Mouse (Mus musculus) adipocyte (in vitro differentiated cells): Measurements from ENCODE around the gene Pheta1.
A peak's percentile ranks its signal among the peaks of the same experiment; 100 is the strongest.

Experiments
- DNase-seq: peaks from one replicate; pipeline ENCODE4 v3.0.0-alpha.2; 2016; ENCODE audit warnings: low spot score

The Pheta1 gene

DNA sequence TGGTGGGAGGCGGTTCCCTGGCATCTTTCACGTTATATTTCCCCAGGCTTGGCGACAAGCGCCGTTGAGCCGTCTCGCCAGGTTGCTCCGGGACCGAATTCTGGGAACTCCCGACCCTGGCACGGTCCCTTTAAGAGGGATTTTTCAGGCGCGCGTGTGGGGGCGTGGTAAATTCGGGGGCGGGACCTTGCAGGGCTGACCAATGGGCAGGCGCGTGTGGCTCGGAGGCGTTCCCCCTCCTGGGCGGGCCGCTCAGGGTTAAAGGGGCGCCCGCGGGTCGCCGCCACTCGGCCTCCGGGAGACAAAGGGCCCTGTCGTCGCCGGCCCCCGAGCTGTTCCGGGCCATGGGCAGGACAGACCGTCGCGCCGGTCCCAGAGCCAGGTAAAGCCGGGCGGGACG, at the start of gene Pheta1:
TSS of gene Pheta1 (plus strand) at position 242 of the 400 bp plus-strand sequence.
- peak; percentile 94 for DNase-seq

DNA sequence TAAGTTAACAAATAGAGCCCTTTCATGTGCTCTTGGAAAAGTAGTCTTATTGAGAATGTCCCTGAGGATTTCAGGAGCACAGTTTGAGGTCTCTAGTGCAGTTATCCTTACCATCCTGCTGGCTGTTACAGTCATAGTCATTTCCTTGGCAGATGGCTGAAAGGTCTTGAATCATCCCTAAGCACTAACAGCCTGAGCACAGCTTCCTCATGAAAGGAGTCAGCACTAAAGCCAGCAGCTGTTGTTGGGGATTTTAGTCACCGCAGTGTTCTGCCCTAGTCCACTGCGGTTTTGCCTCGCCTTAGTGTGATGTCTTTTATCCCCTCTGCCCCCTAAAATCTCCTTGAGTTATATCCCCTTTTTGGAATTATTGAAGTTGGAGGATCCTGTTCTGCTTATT, 41.6 kb upstream of the Pheta1 start:
- DNase-seq = no peak

GRCm38 (mm10) chr5:121808202-121808601, 40.6 kb upstream of the Pheta1 start:
- DNase-seq = no peak

DNA sequence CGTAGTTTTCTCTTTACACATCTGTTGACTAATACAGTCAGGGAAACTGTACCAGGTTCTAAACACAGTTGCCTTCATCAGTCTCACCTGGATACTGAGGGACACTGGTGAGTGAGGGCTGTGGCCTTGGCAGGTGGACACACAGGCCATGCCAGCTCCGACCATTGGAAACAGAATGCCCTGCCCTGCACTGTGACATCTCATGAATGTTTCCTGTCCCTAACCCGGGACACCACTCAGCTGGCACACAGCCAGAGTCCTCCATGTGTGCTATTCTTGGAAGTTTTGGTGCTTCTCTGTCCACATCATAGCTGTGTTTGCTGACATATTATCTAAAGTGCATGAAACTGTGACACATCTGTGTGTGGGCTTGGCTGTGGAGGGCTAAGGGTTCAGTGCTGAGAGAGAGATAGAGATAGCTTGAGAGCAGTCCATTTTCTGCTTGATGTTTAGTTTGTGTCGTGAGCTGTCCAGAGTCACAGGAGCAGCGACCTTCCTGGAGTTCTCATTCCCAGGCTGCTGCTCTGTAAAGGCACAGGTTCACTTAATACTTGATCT, 39.0 kb upstream of the Pheta1 start:
- DNase-seq = no peak

DNA sequence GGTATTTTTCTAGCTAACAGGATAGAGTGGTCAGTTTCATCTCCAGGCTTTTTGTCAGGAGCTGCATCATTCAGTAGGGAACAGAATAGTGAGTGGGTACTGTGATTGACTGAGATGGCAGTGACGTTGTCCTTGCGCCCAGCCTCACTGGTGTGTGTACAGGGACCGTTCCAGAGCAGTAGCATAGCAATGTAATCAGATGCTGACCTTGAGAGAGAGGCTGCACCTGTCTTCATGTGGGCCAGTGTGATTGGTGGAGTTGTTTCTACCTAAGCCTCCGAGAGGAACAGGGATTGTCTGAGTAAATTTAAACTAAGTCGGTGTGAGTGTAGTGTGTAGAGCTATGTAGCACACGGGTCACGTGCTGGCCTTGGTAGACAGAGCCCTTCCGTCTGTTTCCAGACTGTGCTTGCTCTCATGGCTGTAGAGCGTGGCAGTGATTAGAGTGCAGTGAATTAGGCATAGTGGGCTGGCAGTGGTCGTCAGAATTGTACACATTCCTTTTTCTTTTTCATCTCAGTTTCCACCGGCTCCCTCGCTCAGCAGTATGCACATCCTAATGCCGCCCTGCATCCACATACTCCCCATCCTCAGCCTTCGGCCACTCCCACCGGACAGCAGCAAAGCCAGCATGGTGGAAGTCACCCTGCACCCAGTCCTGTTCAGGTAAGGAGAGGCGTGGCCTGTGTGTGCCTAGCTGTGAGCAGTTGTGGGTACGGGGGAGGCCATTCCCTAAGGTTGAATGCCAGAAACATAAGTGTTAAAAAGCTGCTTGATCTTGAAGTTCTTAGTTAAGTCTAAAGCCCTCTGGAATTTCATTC, 38.2 kb upstream of the Pheta1 start:
- DNase-seq = no peak

- no peak for DNase-seq
Measured at GRCm38 (mm10) chr5:121811485-121811931, 37.3 kb upstream of the Pheta1 start.

DNA sequence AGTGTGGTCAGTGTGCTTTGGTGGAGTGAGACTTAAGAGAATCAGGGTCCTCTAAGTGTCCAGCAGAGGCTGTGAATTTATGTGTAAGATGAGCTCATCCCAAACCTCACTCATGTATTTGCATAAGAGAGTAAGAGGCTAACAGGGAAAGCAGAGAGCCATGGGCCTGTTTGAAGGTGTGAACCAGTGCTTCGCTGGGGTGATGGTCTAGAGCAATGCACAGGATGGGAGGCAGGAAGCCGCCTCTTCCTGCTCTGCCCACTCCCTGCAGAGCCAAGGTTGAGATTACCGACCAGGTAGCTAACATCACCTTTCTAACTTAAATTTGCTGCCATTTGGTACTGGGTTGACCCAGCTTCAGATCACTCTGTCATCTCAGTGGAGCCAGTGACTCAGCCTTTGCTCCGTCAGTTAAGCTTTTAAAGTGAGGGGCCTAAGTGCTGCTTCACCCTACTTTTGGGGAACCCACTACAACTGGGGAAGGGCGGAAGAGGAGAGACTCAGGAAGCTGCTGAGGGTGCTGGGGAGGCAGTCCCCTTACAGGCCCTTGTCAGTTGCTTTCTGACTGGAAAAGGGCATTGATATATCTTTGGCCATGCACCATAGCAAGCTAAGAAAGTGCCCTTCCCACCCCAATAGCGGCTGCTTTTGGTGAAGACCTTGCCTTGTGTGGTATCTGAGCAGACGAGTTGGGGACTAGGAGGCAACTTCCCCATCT, 36.1 kb upstream of the Pheta1 start:
- no peak for DNase-seq

- DNase-seq = no peak
Measured at GRCm38 (mm10) chr5:121813744-121814143, 35.0 kb upstream of the Pheta1 start.

- DNase-seq = peak; percentile 74
Measured at GRCm38 (mm10) chr5:121815067-121815466, 33.7 kb upstream of the Pheta1 start.

- DNase-seq = no peak
Measured at GRCm38 (mm10) chr5:121815867-121816380, 32.9 kb upstream of the Pheta1 start.

DNA sequence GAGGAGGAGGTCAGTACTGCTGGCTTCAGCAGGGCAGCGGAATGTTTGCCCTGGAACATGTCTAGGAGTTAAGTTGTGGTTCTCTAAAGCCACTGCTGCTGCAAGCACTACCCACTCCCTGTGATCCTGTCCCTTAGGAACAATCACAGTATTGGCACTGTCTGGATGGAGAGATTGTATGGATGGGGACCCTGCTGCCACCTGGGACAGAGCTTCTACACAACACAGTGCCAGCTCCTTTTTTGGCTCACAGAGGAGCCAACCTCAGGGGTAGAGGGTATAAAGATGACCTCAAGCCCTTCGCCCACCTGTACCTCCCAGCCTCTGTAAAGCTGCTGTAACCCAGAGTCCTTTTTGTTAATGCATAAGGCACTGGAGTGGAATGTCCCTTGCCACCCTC, 32.2 kb upstream of the Pheta1 start:
- DNase-seq = no peak

- DNase-seq = no peak
Measured at GRCm38 (mm10) chr5:121817551-121817950, 31.2 kb upstream of the Pheta1 start.

GRCm38 (mm10) chr5:121818401-121818800, 30.4 kb upstream of the Pheta1 start:
- DNase-seq = no peak

- DNase-seq = no peak
Measured at GRCm38 (mm10) chr5:121818862-121819261, 29.9 kb upstream of the Pheta1 start.

DNA sequence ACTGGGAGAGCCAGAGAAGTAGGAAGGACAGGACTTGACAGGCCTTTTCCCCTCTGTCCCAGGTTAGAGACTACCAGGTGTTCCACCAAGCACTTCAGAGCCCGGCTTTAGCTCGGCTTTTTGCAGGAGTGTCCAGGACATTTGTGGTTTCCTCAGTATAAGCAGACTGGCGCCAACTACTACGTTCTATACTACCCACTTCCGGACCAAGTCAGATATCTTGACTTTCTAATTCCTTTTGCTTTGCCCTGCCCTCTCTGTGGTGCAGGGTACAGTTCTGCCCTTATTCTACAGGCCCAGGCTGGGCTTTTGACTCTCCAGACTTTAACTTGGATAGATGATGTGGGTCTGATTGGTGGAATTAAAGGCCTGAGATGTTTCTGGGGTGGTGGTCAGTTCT, 29.2 kb upstream of the Pheta1 start:
- no peak for DNase-seq

DNA sequence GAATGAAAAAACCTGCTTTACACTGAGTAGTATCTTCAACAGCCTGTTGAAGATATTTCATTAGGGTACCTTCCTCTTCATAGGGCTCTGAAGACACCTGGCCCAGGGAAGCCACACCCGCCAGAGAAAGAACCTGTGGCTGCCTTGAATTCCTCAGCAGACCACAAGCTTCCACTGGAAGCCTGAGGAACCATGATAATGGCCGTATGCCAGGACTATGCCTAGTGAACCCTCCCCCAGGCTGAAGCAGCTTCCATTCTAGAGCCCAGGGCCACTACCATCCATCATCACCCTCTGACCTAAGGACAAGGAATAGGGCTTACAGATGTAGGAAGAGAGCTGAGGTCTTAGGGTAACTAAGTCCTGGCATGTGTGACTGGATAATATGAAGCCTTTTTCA, 28.6 kb upstream of the Pheta1 start:
- DNase-seq = no peak

DNA sequence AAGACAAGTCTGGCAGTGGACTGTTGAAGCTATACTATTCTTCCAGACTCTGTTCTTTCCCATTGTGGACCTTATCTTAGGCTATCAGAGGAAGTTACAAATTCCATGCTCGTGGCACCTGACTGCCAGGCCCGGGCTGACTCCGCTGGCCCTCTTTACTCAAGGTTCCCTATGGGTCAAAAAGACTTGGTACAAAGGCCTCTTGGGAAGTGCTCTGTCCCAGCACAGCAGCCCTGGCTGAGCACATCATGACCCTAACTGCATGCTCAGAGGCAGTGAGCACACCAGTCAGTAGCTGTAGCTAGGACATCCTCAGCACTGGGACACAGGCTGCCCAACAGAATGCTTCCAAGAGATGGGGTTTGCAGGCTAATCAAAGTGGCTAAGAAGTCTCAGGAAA, 28.1 kb upstream of the Pheta1 start:
- DNase-seq = no peak

DNA sequence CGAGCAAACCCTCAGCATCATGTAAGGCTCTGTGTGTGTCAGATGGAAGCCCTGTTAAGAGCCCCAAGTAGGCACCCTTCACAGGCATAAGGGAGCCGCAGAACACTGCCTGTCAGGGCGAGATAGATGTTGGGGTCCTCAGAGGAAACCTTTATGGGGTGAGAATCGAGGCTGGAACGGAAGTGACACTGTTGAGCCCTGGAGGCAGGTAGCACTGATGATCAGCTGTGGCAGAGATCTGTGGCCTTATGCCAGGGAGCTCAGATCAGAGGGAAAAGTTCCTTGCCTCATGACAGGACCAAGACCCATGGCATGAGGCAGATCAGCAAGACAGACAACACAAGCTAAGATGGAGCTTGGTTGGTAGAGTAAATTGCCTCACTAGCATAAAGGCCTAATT, 27.7 kb upstream of the Pheta1 start:
- DNase-seq = no peak

- no peak for DNase-seq
Measured at GRCm38 (mm10) chr5:121821552-121821951, 27.2 kb upstream of the Pheta1 start.

GRCm38 (mm10) chr5:121822786-121823505, 25.8 kb upstream of the Pheta1 start:
- peak; percentile 32 for DNase-seq

DNA sequence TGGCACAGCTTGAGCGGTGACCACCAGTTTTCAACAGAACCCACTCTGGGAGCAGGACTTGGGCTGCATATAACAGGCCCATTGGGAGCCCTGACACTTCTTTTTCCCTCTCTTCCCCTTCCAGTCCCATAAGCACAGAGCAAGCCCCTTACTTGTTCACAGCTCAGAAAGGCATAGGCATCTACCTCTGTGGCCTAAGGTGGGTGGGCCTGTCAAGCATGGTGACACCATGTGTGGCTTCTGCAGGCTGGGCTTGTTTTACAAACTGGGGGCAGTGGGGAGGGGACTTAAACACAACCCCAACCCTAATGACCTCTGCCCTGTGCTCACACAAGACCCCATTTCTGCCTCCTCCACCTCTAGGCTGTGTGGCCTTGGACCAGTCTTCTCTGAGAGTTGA, 25.1 kb upstream of the Pheta1 start:
- no peak for DNase-seq

DNA sequence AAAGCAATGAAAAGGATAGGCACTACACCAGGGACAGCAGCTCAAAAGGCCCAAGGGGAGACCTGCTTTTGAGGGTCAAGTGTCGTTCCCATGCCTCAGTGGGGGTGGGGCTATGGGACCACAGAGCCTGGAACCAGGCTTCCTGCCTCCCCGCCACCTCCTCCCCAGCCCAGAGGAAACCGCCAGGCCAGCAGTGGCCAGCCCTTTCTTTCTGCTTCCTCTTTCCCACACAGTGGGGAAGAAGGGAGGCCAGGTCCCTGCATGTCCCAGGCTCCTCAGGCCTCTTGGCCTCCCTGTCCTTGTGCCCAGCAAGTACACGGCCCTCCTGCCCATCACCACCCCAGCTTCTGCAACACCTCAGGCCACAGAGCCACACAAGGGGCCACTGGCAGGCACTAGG, 24.7 kb upstream of the Pheta1 start:
- DNase-seq = no peak
